Mouse (Mus musculus) Patski (cell line): ENCODE measurements around the gene H2afv. TPM values are rescaled to one million over a fixed set of nuclear protein-coding genes. Genes with fewer than 3 reads are reported as not detected.
A peak's percentile ranks its signal among the peaks of the same experiment; 100 is the strongest.

Experiments
- ATAC-seq: fragments of 100-300 bp; one replicate; pipeline ENCODE4 v1.8.0; 2021
- CTCF ChIA-PET: fragments of 350-600 bp; sonication (Branson Sonifier 250); formaldehyde crosslinking; loops from one replicate; lab custom pipeline; 2022; ENCODE audit warnings: inconsistent platforms; lab: Charles Lee
- POLR2A ChIA-PET: fragments of 350-600 bp; sonication (Branson Sonifier 250); formaldehyde crosslinking; loops from one replicate; lab custom pipeline; 2022; ENCODE audit warnings: antibody characterized with exemption, inconsistent platforms; lab: Charles Lee
- DNase-seq: peaks from one replicate; pipeline ENCODE4 v3.0.0-alpha.2; 2011; ENCODE audit warnings: low read depth, low spot score
- H3K27me3 ChIP-seq: fragments of 371-371 bp; one replicate; pipeline ENCODE4 v1.5.1; 2021
- CTCF ChIP-seq: fragments of 100-300 bp; IDR thresholded peaks from one replicate; pipeline ENCODE4 v1.5.1; 2021
- in situ Hi-C: fragments of 300-500 bp; cut with MboI; formaldehyde crosslinking; loops from 3 replicates; pipeline ENCODE4 v1.11.1; 2018; ENCODE audit warnings: low pct_unique_long_range_greater_than_20kb, mixed read lengths
- polyA plus RNA-seq: library from polyadenylated mRNA; unstranded; gene quantifications from one replicate; pipeline ENCODE4 v1.2.3, GENCODE M21; 2021

The H2afv gene
- polyA plus RNA-seq, 1 experiment from 2014 or later: 147 TPM

DNA sequence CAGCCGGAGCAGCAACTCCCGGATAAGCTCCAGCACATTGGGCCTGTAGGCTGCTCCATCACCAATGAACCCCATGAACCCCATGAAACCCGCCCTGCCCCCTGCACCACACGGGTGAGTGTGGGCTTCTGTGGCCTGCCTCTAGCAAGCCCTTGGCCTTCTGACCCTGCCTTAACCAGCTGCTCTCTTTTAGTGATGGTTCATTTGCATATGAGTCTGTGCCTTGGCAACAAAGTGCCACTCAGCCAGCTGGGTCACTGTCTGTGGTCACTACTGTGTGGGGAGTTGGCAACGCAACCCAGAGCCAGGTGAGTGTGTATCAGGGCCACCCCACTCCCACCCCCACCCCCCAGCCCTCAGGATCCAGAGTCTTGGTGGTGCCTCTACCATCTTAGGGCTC, 48.7 kb downstream of the H2afv start:
- no peak for DNase-seq
- no peak for TF ChIP-seq CTCF
- in situ Hi-C loops: no loop called here
- CTCF ChIA-PET: interaction anchor here (1.3 kb wide), 1 partner anchor 17 kb away, joined by 6 read pairs; no protein-coding TSS in a partner anchor
- ATAC-seq: no peak
- POLR2A ChIA-PET: interaction anchor here (1.0 to 1.9 kb wide), 2 partner anchors 11 to 16 kb away, joined by 3 to 5 read pairs; no protein-coding TSS in a partner anchor
- H3K27me3 ChIP-seq: no peaks in the 10 kb centered on the region

DNA sequence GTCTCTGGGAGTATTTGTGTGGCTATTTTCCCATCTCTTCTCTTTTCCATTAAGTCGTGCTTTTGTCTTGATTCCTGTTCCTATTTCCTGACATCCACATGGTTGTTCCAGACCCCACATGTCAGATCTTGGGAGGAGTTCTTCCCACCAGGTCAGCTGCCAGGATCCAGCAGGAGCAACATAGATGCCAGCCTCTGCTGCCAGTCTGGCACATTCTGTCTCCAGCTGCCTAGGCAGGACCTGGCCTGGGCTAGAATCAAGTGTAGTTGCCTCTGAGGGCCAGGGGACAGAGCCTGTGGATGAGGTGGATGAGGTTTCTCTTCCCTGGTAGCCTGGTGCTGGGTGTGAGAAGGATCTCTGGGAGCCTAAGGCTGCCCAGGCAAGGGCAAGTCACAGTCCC, 50.4 kb downstream of the H2afv start:
- CTCF ChIA-PET: interaction anchor here (1.4 to 2.7 kb wide), 2 partner anchors 9 to 18 kb away, joined by 4 to 9 read pairs; no protein-coding TSS in a partner anchor
- POLR2A ChIA-PET: no interaction called here
- ATAC-seq (no peak), DNase-seq (no peak)
- H3K27me3 ChIP-seq: no peaks in the 10 kb centered on the region
- in situ Hi-C loops: no loop called here
- no peak for TF ChIP-seq CTCF

DNA sequence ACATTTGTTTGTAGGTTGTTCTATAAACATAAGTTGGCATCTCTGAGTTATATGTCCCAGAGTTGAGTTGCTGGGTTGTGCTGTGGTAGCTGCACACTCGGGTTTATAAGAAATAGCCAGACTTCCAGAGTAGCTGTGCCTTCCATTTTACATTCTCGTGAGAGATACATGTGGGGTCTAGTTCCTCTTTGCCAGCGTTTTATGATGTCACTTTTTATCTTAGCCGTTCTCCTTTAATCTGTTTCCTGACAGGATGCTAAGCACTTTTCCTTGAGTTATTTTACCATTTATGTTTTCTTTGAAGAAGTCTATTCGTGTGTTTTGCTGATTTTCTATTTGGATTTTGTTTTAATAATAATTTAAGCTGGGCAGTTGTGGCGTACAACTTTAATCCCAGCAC, 51.4 kb downstream of the H2afv start:
- no peak for DNase-seq
- no peaks in the 10 kb centered on the region for H3K27me3 ChIP-seq
- no peak for TF ChIP-seq CTCF
- CTCF ChIA-PET: interaction anchor here (1.4 to 2.7 kb wide), 2 partner anchors 10 to 19 kb away, joined by 4 to 9 read pairs; no protein-coding TSS in a partner anchor
- POLR2A ChIA-PET: interaction anchor here (0.7 to 0.9 kb wide), 2 partner anchors 18 to 228 kb away, joined by 3 to 4 read pairs; no protein-coding TSS in a partner anchor
- no peak for ATAC-seq
- in situ Hi-C loops: no loop called here

GRCm38 (mm10) chr11:6391516-6392276, 52.5 kb downstream of the H2afv start:
- in situ Hi-C loops: no loop called here
- no peak for ATAC-seq
- no peak for TF ChIP-seq CTCF
- ChIA-PET POLR2A (interaction anchor here (1.0 kb wide), 1 partner anchor 23 kb away, joined by 6 read pairs; no protein-coding TSS in a partner anchor), CTCF (interaction anchor here (2.3 to 2.7 kb wide), 2 partner anchors 20 kb away, joined by 5 to 9 read pairs; no protein-coding TSS in a partner anchor)
- no peak for DNase-seq
- H3K27me3 ChIP-seq: no peaks in the 10 kb centered on the region

- ATAC-seq (no peak), DNase-seq (no peak)
- ChIA-PET CTCF (interaction anchor here (1.6 to 2.3 kb wide), 2 partner anchors 11 to 21 kb away, joined by 5 read pairs; no protein-coding TSS in a partner anchor), POLR2A (interaction anchor here (0.7 to 1.2 kb wide), 3 partner anchors 22 to 40 kb away, joined by 5 to 6 read pairs (median 5); no protein-coding TSS in a partner anchor)
- no peak for TF ChIP-seq CTCF
- in situ Hi-C loops: no loop called here
- H3K27me3 ChIP-seq: no peaks in the 10 kb centered on the region
These were observed 53.7 kb downstream of the H2afv start for GRCm38 (mm10) chr11:6390376-6391053.

- ATAC-seq (peak; percentile 52), DNase-seq (no peak)
- TF ChIP-seq CTCF: no peak
- no peaks in the 10 kb centered on the region for H3K27me3 ChIP-seq
- ChIA-PET CTCF (interaction anchor here (1.6 to 2.3 kb wide), 2 partner anchors 12 to 22 kb away, joined by 5 read pairs; no protein-coding TSS in a partner anchor), POLR2A (interaction anchor here (1.2 kb wide), 1 partner anchor 41 kb away, joined by 5 read pairs; no protein-coding TSS in a partner anchor)
- in situ Hi-C loops: no loop called here
These were observed 54.7 kb downstream of the H2afv start for GRCm38 (mm10) chr11:6389483-6389921.

GRCm38 (mm10) chr11:6388726-6389413, 55.4 kb downstream of the H2afv start, which contains the start of gene Zmiz2:
Zmiz2 (plus strand) TSS chr11:6389074.
- CTCF ChIA-PET: no interaction called here
- ATAC-seq (peak; percentile 96), DNase-seq (peak; percentile 50)
- in situ Hi-C loops: no loop called here
- no peaks in the 10 kb centered on the region for H3K27me3 ChIP-seq
- POLR2A ChIA-PET: interaction anchor here (0.8 kb wide), 1 partner anchor 10 kb away, joined by 10 read pairs; no protein-coding TSS in a partner anchor
- no peak for TF ChIP-seq CTCF

DNA sequence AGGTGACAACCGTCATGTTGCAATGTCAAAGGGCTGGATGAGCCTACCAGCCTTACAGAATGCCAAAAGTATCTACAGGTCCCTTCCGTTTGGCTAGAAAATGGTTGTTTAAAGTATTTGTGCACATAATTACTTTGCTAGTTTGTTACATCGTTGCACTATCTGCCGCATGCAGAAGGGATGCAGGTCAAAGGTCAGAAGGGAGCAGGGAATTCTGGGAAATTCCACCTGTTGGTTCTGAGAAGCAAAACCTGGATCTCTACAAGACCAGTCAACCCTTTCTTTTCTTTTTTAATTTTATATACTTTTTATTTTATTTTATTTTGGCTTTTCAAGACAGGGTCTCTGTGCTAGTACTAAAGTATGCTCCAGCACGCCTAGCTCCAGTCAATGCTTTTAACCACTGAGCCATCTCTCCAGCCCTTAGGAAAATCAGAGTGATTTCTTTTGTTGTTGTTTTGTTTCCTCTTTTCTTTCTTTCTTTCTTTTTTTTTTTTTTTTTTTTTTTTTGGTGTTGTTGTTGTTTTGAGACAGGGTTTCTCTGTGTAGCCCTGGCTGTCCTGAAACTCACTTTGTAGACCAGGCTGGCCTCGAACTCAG, 56.0 kb downstream of the H2afv start:
- DNase-seq: no peak
- TF ChIP-seq CTCF: no peak
- CTCF ChIA-PET: interaction anchor here (0.6 kb wide), 1 partner anchor 24 kb away, joined by 3 read pairs; no protein-coding TSS in a partner anchor
- in situ Hi-C loops: no loop called here
- no peaks in the 10 kb centered on the region for H3K27me3 ChIP-seq
- POLR2A ChIA-PET: interaction anchor here (0.6 to 0.8 kb wide), 2 partner anchors 9 to 10 kb away, joined by 4 to 10 read pairs; no protein-coding TSS in a partner anchor
- ATAC-seq: no peak

- H3K27me3 ChIP-seq: no peaks in the 10 kb centered on the region
- CTCF ChIA-PET: interaction anchor here (1.0 to 1.7 kb wide), 2 partner anchors 11 to 22 kb away, joined by 4 to 6 read pairs; no protein-coding TSS in a partner anchor
- DNase-seq (no peak), ATAC-seq (peak; percentile 87)
- POLR2A ChIA-PET: no interaction called here
- in situ Hi-C loops: no loop called here
- no peak for TF ChIP-seq CTCF
These were observed 63.3 kb downstream of the H2afv start for GRCm38 (mm10) chr11:6380916-6381315.

Other genes with a start within 250 kb of the H2afv start
- gene A730071L15Rik, start 244.4 kb downstream of the H2afv start, polyA plus RNA-seq: 0.33 TPM
- gene Nudcd3, start 244.0 kb downstream of the H2afv start, polyA plus RNA-seq: 48.9 TPM
- gene Npc1l1, start 214.3 kb downstream of the H2afv start, polyA plus RNA-seq: 0.24 TPM
- gene Ddx56, start 176.7 kb downstream of the H2afv start, polyA plus RNA-seq: 51.4 TPM
- gene Tmed4, start 169.6 kb downstream of the H2afv start, polyA plus RNA-seq: 163 TPM
- gene Ogdh, start 152.8 kb downstream of the H2afv start, polyA plus RNA-seq: 190 TPM
- gene Zmiz2, start 55.4 kb downstream of the H2afv start, polyA plus RNA-seq: 46.9 TPM
- gene Ppia, start 29.0 kb downstream of the H2afv start, polyA plus RNA-seq: 3,491 TPM
- gene Purb, start 31.5 kb upstream of the H2afv start, polyA plus RNA-seq: 49.1 TPM
- gene Myo1g, start 76.5 kb upstream of the H2afv start, polyA plus RNA-seq: 0.06 TPM
- gene Ccm2, start 102.4 kb upstream of the H2afv start, polyA plus RNA-seq: 60.9 TPM
- gene Nacad, start 161.6 kb upstream of the H2afv start, polyA plus RNA-seq: 20.0 TPM
- gene Tbrg4, start 181.6 kb upstream of the H2afv start, polyA plus RNA-seq: 64.3 TPM
- gene Wap, start 194.2 kb upstream of the H2afv start, polyA plus RNA-seq: not detected
- gene Ramp3, start 214.1 kb upstream of the H2afv start, polyA plus RNA-seq: 21.6 TPM